Mouse (Mus musculus) monocyte, adult 5-6 weeks (primary cell): ENCODE measurements around the gene Olfr1442. TPM values are rescaled to one million over a fixed set of nuclear protein-coding genes. Genes with fewer than 3 reads are reported as not detected.

Experiments used
- ATAC-seq: fragments of 153-309, 156-312 bp; replicated peaks from 2 replicates; pipeline ENCODE4 v1.8.0; 2017; ENCODE audit warnings: mild to moderate bottlenecking; ENCODE audit not compliant: low TSS enrichment, insufficient number of reproducible peaks, severe bottlenecking, poor library complexity, low FRiP score
- total RNA-seq: library from RNA; stranded (forward); fragments of 200-1000, 200-491, 200-594 nt; gene quantifications from 3 replicates; pipeline ENCODE4 v1.2.3, GENCODE M21; 2017

Olfr1442 gene
- total RNA-seq, 1 experiment from 2014 or later, result not detected

- ATAC-seq, result no peak
These were observed 52.1 kb downstream of the Olfr1442 start for GRCm38 (mm10) chr19:12722308-12722707.

GRCm38 (mm10) chr19:12725851-12726250 lies 55.6 kb downstream of the Olfr1442 start:
- ATAC-seq, result no peak

Other genes starting within 250 kb of the Olfr1442 start
- gene Pfpl, start 242.5 kb upstream of the Olfr1442 start, total RNA-seq, result not detected in 3 replicates
- gene Mpeg1, start 209.7 kb upstream of the Olfr1442 start, total RNA-seq, result 282 to 374 TPM (median 353 TPM) in 3 replicates
- gene Dtx4, start 169.0 kb upstream of the Olfr1442 start, total RNA-seq, result 2.6 to 4.2 TPM (median 2.7 TPM) in 3 replicates
- 148 to 161 TPM (median 159 TPM) in 3 replicates for gene Fam111a, start 124.7 kb upstream of the Olfr1442 start, total RNA-seq
- gene Gm4952, start 70.5 kb upstream of the Olfr1442 start, total RNA-seq, result not detected in 3 replicates
- gene Glyat, start 37.1 kb upstream of the Olfr1442 start, total RNA-seq, result not detected in 3 replicates
- gene Olfr1443, start 7.7 kb downstream of the Olfr1442 start, total RNA-seq, result not detected in 3 replicates
- gene Keg1, start 25.3 kb downstream of the Olfr1442 start, total RNA-seq, result not detected in 3 replicates
- gene Cntf, start 95.2 kb downstream of the Olfr1442 start, total RNA-seq, result 2.2 to 4.7 TPM (median 3.5 TPM) in 3 replicates
- 101 to 112 TPM (median 106 TPM) in 3 replicates for gene Zfp91, start 125.7 kb downstream of the Olfr1442 start, total RNA-seq
- 25.8 to 41.6 TPM (median 26.1 TPM) in 3 replicates for gene Lpxn, start 125.8 kb downstream of the Olfr1442 start, total RNA-seq
- gene Gm5244, start 176.2 kb downstream of the Olfr1442 start, total RNA-seq, result 1.4 to 4.1 TPM in 2 of 3 replicates, not detected in the other
- not detected in 3 replicates for gene Olfr1444, start 186.8 kb downstream of the Olfr1442 start, total RNA-seq
- gene Olfr1445, start 213.4 kb downstream of the Olfr1442 start, total RNA-seq, result 1.3 TPM in 1 of 3 replicates, not detected in the others
- not detected in 3 replicates for gene Olfr1446, start 223.1 kb downstream of the Olfr1442 start, total RNA-seq
- not detected in 3 replicates for gene Olfr1447, start 233.3 kb downstream of the Olfr1442 start, total RNA-seq